ENCODE assay signal across 8 mouse cellular contexts in the genomic region with DNA sequence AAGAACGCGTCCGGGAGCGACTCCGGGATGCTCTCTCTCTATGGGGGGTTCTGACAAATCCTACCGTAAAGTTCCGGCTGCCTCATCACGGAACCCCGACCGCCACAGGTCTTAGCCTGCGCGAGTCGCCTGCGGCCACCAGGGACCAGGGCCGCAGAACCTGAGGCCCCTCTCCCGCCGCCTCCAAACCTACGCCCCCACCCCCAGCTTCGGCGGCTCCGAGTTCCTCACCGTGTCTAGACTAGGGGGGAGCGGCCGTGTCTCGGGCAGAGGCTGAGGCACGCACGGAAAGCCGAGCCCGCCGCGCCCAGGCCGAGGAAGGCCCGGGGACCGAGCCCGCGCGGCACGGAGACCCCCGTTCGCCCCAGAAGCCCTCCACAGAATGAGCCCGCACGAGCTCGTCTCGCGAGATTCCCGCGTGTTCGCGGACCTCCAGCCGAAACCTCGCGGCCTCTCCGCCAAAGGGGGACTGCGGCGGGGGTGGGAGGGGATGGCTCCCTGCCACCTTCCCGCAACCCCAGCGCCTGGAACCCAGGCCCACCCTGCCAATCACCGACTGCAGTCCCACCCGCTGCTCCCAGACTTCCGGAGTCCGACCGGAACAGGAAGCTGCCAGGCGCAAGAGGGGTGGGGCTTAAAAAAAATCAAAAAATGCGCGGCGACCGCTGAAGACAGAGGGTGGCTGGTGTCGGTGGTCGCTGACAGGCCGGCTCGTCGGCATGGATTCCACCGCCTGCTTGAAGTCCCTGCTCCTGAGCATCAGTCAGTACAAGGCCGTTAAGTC. TPM values are rescaled to one million over a fixed set of nuclear protein-coding genes. Genes with fewer than 3 reads are reported as not detected.
DNase-seq lines count a peak whose midpoint lies in the region; ATAC-seq and TF ChIP-seq lines count a peak whose summit lies in the region.

A gene (minus strand): TSS at position 607 of the 784 bp plus-strand sequence.
A gene (plus strand): TSS at position 627 of the 784 bp plus-strand sequence.

- TF ChIP-seq CTCF in kidney, postnatal 0 days (IDR thresholded peaks at IDR 0.05; ENCODE audit: low read depth), result no peak

- peak within 1 kb of the TSS; percentile 85 for H3K4me2 ChIP-seq in heart, embryonic 12.5 days
- H3K4me2 ChIP-seq in kidney, postnatal 0 days (ENCODE audit: low read length), result peak within 1 kb of the TSS; percentile 58
- peak within 1 kb of the TSS; percentile 72 for H3K4me2 ChIP-seq in liver, embryonic 11.5 days
- peak within 1 kb of the TSS; percentile 66 for H3K4me2 ChIP-seq in stomach, embryonic 14.5 days (replicated peaks; ENCODE audit: low read depth, low read length)

- ATAC-seq in erythroblast, adult 5-6 weeks (replicated peaks; ENCODE audit: low FRiP score, poor library complexity, severe bottlenecking), result peak; percentile 89
- ATAC-seq in heart, embryonic 12.5 days (ENCODE audit: insufficient number of reproducible peaks, low FRiP score), result peak; percentile 98
- peak; percentile 99 for ATAC-seq in kidney, postnatal 0 days (replicated peaks; ENCODE audit: low FRiP score, low read depth)
- peak; percentile 97 for ATAC-seq in liver, embryonic 11.5 days (replicated peaks; ENCODE audit: low FRiP score)
- ATAC-seq in stomach, embryonic 14.5 days (ENCODE audit: insufficient number of reproducible peaks, insufficient read depth, low FRiP score, low read depth), result peak; percentile 98

- H3K27ac ChIP-seq in heart, embryonic 12.5 days (ENCODE audit: poor library complexity, severe bottlenecking), result peak within 1 kb of the TSS; percentile 95
- peak within 1 kb of the TSS; percentile 83 for H3K27ac ChIP-seq in kidney, postnatal 0 days
- H3K27ac ChIP-seq in liver, embryonic 11.5 days (ENCODE audit: low read depth, low read length), result peak within 1 kb of the TSS; percentile 90
- peak within 1 kb of the TSS; percentile 93 for H3K27ac ChIP-seq in stomach, embryonic 14.5 days (ENCODE audit: low read length)

- H3K27me3 ChIP-seq in heart, embryonic 12.5 days (replicated peaks), result no peaks in the 10 kb centered on the region
- no peaks in the 10 kb centered on the region for H3K27me3 ChIP-seq in kidney, postnatal 0 days (ENCODE audit: insufficient read depth, low read length)
- no peaks in the 10 kb centered on the region for H3K27me3 ChIP-seq in liver, embryonic 11.5 days (replicated peaks; ENCODE audit: control insufficient read depth, insufficient read depth, low read length)
- H3K27me3 ChIP-seq in stomach, embryonic 14.5 days (ENCODE audit: control insufficient read depth, insufficient read depth, low read length), result no peaks in the 10 kb centered on the region

- no peaks in the 10 kb centered on the region; the same call in 1 of the 2 replicates for H3K9me3 ChIP-seq in heart, embryonic 12.5 days (replicated peaks)
- H3K9me3 ChIP-seq in kidney, postnatal 0 days (replicated peaks; ENCODE audit: low read length), result no peaks in the 10 kb centered on the region
- no peaks in the 10 kb centered on the region for H3K9me3 ChIP-seq in liver, embryonic 11.5 days (ENCODE audit: control insufficient read depth, low read length)
- no peaks in the 10 kb centered on the region for H3K9me3 ChIP-seq in stomach, embryonic 14.5 days (ENCODE audit: control insufficient read depth, low read depth, low read length)

- H3K9ac ChIP-seq in heart, embryonic 12.5 days, result peak within 1 kb of the TSS; percentile 97
- peak within 1 kb of the TSS; percentile 98 for H3K9ac ChIP-seq in kidney, postnatal 0 days (ENCODE audit: low read depth, low read length)
- peak within 1 kb of the TSS; percentile 98 for H3K9ac ChIP-seq in liver, embryonic 11.5 days (ENCODE audit: low read depth, low read length)
- H3K9ac ChIP-seq in stomach, embryonic 14.5 days (replicated peaks; ENCODE audit: low read depth, low read length), result peak within 1 kb of the TSS; percentile 97

- peaks cover 11% of the 10 kb centered on the region for H3K4me1 ChIP-seq in heart, embryonic 12.5 days (replicated peaks)
- 0 out of 2 replicates have a peak, but pooled peaks cover 4% of the 10 kb centered on the region for H3K4me1 ChIP-seq in kidney, postnatal 0 days (replicated peaks; ENCODE audit: insufficient read depth, low read length)
- peaks cover 5% of the 10 kb centered on the region; the same call in 1 of the 2 replicates for H3K4me1 ChIP-seq in liver, embryonic 11.5 days (replicated peaks; ENCODE audit: control insufficient read depth, insufficient read depth, low read length)
- H3K4me1 ChIP-seq in stomach, embryonic 14.5 days (ENCODE audit: control insufficient read depth, insufficient read depth, low read length), result peaks cover 11% of the 10 kb centered on the region

- peak within 1 kb of the TSS; percentile 93 for H3K4me3 ChIP-seq in heart, embryonic 12.5 days
- H3K4me3 ChIP-seq in kidney, postnatal 0 days (replicated peaks; ENCODE audit: low read depth, low read length), result peak within 1 kb of the TSS; percentile 76
- peak within 1 kb of the TSS; percentile 88 for H3K4me3 ChIP-seq in liver, embryonic 11.5 days (ENCODE audit: low read depth, low read length)
- peak within 1 kb of the TSS; percentile 87 for H3K4me3 ChIP-seq in stomach, embryonic 14.5 days (ENCODE audit: low read depth, low read length)

- under 1% methylated on average over 74 of the region's 74 CpGs for WGBS in heart, embryonic 12.5 days
- WGBS in kidney, postnatal 0 days, result under 1% methylated on average over 70 of the region's 74 CpGs
- WGBS in liver, embryonic 11.5 days, result under 1% methylated on average over 73 of the region's 74 CpGs
- under 1% methylated on average over 73 of the region's 74 CpGs for WGBS in stomach, embryonic 14.5 days

- peaks cover 3% of the 10 kb centered on the region; the same call in 1 of the 2 replicates for H3K36me3 ChIP-seq in heart, embryonic 12.5 days
- H3K36me3 ChIP-seq in kidney, postnatal 0 days (ENCODE audit: insufficient read depth, low read length), result no peaks in the 10 kb centered on the region
- H3K36me3 ChIP-seq in liver, embryonic 11.5 days (ENCODE audit: control insufficient read depth, insufficient read depth, low read length), result no peaks in the 10 kb centered on the region
- no peaks in the 10 kb centered on the region for H3K36me3 ChIP-seq in stomach, embryonic 14.5 days (ENCODE audit: control insufficient read depth, insufficient read depth, low read length)

- peak; percentile 89 for DNase-seq in B cell, adult 2 months
- peak; percentile 96 for DNase-seq in brain, adult 2 months (ENCODE audit: low read depth, low spot score)
- DNase-seq in kidney, postnatal 0 days (ENCODE audit: low spot score), result peak; percentile 97
- DNase-seq in liver, embryonic 11.5 days (ENCODE audit: low spot score), result peak; percentile 94
- peak; percentile 84 for DNase-seq in naive thymus-derived CD4-positive, alpha-beta T cell, adult 2 months (ENCODE audit: low read depth)

RNA-seq across cellular contexts. Expression of the first gene that starts in this region (rescaled TPM):
- 6.1 and 11.5 TPM in 2 replicates for total RNA-seq in erythroblast, adult 5-6 weeks (2015; ENCODE audit: low replicate concordance)
- 13.8 and 14.9 TPM in 2 replicates for total RNA-seq in erythroblast, adult 5-6 weeks (2017; ENCODE audit: low replicate concordance)
- polyA plus RNA-seq in heart, embryonic 12.5 days (2016; fragmentation: Nextera tagmentation; extraction: Ambion mirVana), result 22.6 and 27.5 TPM in 2 replicates
- 17.5 and 18.2 TPM in 2 replicates for polyA plus RNA-seq in kidney, postnatal 0 days (2015; fragmentation: Nextera tagmentation; extraction: Ambion mirVana)
- 23.6 and 25.5 TPM in 2 replicates for polyA plus RNA-seq in liver, embryonic 11.5 days (2014; fragmentation: Nextera tagmentation; extraction: Ambion mirVana)
- polyA plus RNA-seq in stomach, embryonic 14.5 days (2014; fragmentation: Nextera tagmentation; extraction: Ambion mirVana), result 36.1 and 40.6 TPM in 2 replicates

RNA-seq across cellular contexts. Expression of the second gene that starts in this region (rescaled TPM):
- total RNA-seq in erythroblast, adult 5-6 weeks (2015; ENCODE audit: low replicate concordance), result 24.6 and 29.7 TPM in 2 replicates
- total RNA-seq in erythroblast, adult 5-6 weeks (2017; ENCODE audit: low replicate concordance), result 29.6 and 33.2 TPM in 2 replicates
- 31.0 TPM in 2 replicates for polyA plus RNA-seq in heart, embryonic 12.5 days (2016; fragmentation: Nextera tagmentation; extraction: Ambion mirVana)
- 11.7 and 12.1 TPM in 2 replicates for polyA plus RNA-seq in kidney, postnatal 0 days (2015; fragmentation: Nextera tagmentation; extraction: Ambion mirVana)
- 34.0 and 38.3 TPM in 2 replicates for polyA plus RNA-seq in liver, embryonic 11.5 days (2014; fragmentation: Nextera tagmentation; extraction: Ambion mirVana)
- polyA plus RNA-seq in stomach, embryonic 14.5 days (2014; fragmentation: Nextera tagmentation; extraction: Ambion mirVana), result 34.9 and 35.4 TPM in 2 replicates

Comparison
In these comparisons a context has a peak if more than half of its experiments do, and no peak if none do; other contexts are left out.
1. Peak in every context shown above with its lines: DNase-seq, ATAC-seq, H3K4me3 ChIP-seq and H3K27ac ChIP-seq.